Mouse (Mus musculus) lung, postnatal 36 days (tissue): ENCODE data around the gene Slc6a12.

Source experiments
- DNase-seq: peaks from one replicate; pipeline ENCODE4 v3.0.0; 2022; ENCODE audit warnings: mixed read lengths

Slc6a12 gene

GRCm38 (mm10) chr6:121343026-121343770 is at the start of gene Slc6a12:
Gene Slc6a12 (plus strand): TSS chr6:121343076.
- peak; percentile 19 for DNase-seq

DNA sequence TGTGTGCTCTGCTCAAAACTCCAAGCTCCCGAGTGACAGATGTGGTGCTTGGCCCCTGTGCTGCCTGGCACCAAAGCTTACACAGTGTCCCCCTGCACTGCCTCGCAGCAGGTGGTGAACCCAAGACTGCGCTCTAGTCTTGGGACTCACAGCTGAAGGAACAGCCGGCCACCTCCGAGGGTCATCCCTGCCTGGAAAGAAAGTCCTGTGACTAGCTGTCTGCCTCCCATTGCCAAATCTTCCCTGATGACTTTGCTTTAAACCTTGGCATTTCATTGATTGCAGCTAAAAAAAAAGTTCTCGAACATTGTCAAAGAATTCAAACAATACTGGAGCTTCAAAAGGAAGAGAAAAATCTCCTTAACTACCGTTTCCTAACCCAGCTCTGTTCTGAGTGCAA is 43.6 kb upstream of the Slc6a12 start:
- no peak for DNase-seq

DNA sequence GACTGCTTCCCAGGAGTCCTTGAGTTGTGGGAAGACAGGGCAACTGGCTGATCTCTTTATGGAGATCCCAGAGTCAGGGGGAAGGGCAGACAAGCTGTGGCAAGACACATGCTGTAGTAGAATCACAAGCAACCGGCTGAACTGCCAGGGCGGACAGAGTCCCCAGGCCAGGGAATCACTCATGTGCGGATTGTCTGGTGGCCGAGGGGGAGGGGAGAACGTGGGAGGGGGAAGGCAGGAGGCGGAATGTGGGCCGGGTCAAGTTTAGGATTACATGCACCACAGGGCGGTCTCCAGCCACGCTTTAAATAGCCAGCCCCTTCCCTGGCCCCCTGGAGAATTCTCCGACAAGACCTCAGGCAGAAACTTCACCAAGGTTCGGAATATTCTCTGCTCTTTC is 42.9 kb upstream of the Slc6a12 start, which contains the start of gene Slc6a13:
TSS of gene Slc6a13 (plus strand) at position 274 of the 400 bp plus-strand sequence.
- DNase-seq: no peak

DNA sequence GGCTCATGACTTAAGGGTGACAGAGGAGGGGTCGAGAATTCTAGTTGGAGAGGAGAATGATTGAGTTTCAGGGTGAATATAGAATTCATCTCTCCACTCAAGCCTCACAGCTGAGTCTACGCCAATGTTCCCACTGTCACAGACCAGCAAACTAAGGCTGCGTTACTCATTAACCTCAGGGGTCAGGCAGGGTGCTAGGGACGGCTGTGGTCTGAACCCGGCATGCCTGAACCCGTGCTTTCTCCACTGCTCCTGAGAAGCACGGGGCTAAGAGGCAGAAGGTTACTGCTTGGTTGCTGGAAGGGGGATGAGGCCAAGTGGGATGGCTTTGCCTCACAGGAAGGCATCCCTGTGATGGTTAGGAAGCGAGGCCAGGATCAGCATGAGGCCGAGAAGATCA is 42.4 kb upstream of the Slc6a12 start:
- DNase-seq: no peak

- DNase-seq: no peak
These were observed 39.2 kb upstream of the Slc6a12 start for GRCm38 (mm10) chr6:121303466-121304220.

- no peak for DNase-seq
These were observed 38.2 kb upstream of the Slc6a12 start for GRCm38 (mm10) chr6:121304630-121305029.

GRCm38 (mm10) chr6:121305571-121305970 is 37.3 kb upstream of the Slc6a12 start:
- DNase-seq: no peak

DNA sequence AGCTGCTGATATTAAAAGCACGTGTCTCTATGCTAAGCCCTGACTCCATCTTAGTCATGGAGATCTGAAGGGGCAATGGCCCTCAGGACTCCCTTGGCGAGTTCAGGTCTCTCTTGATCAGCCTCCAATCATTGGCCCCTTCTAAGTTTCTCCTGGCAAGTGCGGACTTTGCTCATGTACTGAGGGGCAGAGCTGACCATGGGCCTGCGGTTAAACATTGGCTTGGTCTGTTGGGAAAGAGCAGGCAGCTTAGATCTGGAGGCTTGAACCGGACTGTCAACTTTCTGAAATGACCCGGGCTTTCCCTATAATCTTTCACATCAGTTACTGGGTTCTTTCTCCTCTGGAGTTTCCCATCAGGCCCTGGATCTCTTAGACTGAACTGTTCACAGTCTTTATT is 31.9 kb upstream of the Slc6a12 start:
- DNase-seq: no peak

GRCm38 (mm10) chr6:121319099-121319498 is 23.8 kb upstream of the Slc6a12 start:
- no peak for DNase-seq

DNA sequence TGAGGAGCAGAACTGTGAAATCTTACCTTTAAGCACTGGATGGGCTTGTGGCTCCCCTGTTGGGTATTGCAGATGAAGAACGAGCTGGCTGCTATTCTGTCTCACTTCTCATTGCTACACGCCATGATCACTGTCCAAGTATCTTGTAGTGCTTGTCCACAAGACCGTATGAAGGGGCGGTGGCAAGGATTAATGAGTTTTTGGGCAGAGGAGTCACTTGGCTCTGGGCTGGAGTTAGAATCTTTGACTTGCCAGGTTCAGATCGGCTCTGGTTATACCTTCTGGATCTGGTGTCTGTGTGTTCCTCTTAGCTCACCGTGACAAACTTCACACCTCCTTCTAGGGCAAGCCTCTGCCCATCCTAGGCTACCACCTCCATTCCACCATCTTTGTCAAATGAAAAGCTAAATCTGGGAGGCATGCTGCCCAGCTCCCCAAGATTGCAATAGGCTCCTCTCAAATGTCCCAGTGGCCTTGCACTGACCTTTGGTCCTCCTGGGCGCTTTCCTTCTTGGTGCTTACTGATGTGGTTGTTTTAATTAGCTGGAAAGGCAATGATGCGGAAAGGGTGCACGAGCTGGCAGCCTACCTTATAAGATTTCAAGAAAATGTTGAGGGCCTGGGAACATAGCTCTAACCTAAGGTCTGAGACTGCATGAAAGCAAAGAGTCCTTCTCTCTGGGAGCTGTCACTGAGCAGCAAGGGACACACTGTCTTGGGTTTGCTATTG is 20.3 kb upstream of the Slc6a12 start:
- DNase-seq: no peak

DNA sequence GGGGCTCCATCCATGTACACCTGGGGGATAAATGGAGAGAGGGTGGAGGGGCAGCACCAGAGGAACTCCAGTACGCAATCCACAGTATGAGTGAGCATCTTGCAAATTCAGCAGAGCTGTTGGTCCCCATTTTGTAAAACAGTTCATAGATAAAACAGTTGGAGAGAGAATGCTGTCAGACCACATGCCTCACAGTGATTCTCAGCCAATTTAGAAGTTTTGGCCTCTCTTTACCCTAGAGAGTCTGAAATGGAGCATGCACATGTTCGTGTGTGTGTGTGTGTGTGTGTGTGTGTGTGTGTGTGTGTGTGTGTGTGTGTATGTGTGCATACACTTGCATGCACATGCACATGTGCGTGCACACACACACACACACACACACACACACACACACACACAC is 17.6 kb upstream of the Slc6a12 start:
- no peak for DNase-seq

- no peak for DNase-seq
These were observed 17.1 kb upstream of the Slc6a12 start for GRCm38 (mm10) chr6:121325740-121326139.

DNA sequence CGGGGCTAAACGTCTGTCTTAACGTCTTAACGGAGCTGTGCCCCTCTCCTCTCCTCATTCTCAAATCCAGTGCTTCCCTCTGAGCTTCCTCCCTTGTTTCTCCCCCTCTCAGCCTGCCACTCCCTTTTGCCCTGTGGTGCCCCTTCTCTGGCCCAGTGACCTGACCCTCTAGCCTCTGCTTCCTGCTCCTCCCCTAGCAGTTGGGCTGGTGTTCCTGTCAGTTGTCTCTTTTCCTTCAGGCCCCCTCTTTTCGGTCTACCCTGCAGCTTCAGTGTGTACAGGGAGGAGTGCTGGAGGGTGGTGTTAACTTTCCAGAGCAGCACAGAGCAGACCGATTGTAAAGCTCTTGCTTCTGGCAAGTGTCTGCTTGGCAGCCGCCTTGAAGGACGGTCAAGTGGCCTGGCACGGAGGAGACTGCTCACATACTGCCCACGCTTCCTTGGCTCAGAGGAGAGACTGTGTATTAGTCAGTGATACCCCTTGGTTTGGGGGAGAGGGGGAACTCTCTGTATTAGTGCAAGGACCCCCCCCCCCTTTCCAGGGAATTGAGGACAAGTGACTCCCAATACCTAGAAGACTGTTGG is 16.3 kb upstream of the Slc6a12 start:
- DNase-seq: no peak

GRCm38 (mm10) chr6:121328417-121328884 is 14.4 kb upstream of the Slc6a12 start:
- DNase-seq: no peak

GRCm38 (mm10) chr6:121329848-121330508 is 12.9 kb upstream of the Slc6a12 start:
- DNase-seq: peak; percentile 25

DNA sequence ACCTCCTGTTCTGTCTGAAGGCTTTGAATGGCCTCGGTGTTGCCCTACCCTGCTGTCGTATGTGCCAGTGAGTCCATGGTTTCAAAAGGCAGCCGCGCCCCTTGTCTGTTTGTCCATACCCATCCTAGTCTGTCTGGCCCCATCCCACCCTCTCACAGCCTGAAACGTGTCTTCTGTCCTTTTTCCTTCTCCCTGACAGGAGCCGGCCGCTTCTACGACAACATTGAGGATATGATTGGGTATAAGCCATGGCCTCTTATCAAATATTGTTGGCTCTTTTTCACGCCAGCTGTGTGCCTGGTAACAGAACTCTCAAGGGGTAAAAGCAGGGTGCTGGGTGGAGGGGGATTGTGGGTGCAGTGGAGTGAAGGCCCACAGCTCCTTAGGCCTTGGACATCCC is 7.0 kb upstream of the Slc6a12 start:
- DNase-seq: no peak

- no peak for DNase-seq
These were observed 6.3 kb upstream of the Slc6a12 start for GRCm38 (mm10) chr6:121336558-121336957.

DNA sequence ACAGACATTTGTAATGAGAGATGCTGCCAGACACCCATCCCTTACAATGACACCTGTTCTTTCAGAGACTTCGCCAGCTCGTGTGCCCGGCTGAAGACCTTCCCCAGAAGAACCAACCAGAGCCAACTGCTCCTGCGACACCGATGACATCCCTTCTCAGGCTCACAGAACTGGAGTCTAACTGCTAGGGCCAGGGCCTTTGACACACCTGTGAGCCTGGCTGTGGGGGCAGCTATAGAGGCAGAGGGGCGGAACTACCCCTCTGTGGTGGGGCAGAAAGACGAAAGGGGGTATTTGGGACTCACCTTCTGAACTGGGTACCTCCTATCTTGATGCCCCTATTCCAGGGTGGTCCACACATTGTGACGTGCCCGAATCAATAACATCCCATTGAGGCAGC is 5.6 kb upstream of the Slc6a12 start:
- no peak for DNase-seq

- peak; percentile 83 for DNase-seq
These were observed 4.9 kb upstream of the Slc6a12 start for GRCm38 (mm10) chr6:121337770-121338518.

DNA sequence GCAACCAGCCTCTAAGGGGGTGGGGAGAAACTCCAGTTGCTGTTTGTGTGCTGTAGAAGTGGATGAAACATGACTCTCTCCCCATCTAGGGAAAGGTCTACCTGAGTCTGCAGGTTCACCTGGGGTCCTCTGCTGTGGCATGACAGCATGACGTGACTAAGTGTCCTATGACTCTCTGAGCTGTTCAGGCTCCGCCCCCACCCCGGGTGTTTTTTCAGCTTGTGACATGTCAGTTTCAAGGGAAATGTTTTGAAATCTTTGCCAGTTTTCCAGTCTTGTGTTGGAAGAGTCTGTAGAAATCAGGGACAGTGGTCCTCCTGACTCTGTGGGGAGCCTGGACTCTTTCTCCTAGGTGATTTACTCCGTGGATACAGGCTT is 4.4 kb upstream of the Slc6a12 start:
- no peak for DNase-seq

DNA sequence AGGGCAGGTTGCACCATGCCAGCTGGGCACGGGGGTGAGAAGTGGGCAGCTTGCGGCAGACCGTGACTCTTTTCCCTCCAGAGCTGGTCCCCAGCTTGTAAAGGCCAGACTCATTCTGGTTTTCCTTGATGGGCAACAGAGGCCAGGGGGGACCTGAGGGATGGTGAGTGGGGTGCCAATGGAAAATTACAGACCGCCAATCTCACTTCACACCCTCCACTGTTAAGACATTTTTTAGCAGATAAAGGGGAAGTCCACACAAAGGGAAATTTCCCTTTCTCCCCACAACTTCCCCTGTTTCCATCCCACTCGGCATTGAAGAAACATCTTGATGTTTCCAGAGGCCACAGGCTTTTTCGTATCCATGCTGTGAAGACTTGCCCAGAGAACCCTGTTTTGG is 1.2 kb upstream of the Slc6a12 start:
- no peak for DNase-seq

DNA sequence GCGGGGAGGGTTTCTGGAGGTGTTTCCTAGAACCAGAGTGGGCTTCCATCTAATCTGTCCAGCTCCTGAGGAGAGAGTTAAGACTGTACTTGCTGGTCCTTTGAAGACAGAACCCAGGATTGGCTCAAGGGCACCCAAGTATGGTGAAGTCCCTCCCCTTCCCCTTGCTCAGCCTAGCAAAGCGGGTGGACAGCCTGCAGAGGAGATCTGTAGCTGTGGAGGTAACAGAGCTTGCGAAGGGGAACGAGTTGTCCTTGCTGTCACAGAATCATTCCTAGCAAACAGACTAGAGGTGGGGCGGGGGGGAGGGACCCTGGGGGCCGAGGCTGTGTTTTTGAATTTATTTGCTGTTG is 871 bp downstream of the Slc6a12 start:
- DNase-seq: no peak
